Mouse (Mus musculus) kidney, embryonic 16.5 days (tissue): ENCODE measurements around the gene Cyp27b1. TPM values are rescaled to one million over a fixed set of nuclear protein-coding genes. Genes with fewer than 3 reads are reported as not detected.
A peak's percentile ranks its signal among the peaks of the same experiment; 100 is the strongest.

Source experiments
- ATAC-seq: fragments of 200-750 bp; cut with Nextera tagmentation; 2 replicates; pipeline ENCODE4 v1.8.0; 2017; ENCODE audit warnings: moderate TSS enrichment; ENCODE audit not compliant: low FRiP score, low TSS enrichment
- H3K27ac ChIP-seq: fragments of 300-500 bp; sonication (generic); 2 replicates; pipeline ENCODE4 v1.5.1; 2014; ENCODE audit warnings: low read length
- H3K27me3 ChIP-seq: fragments of 300-500 bp; sonication (generic); 2 replicates; pipeline ENCODE4 v1.6.1; 2014; ENCODE audit warnings: low read length, control low read depth, mixed read lengths; ENCODE audit not compliant: insufficient read depth
- H3K36me3 ChIP-seq: fragments of 300-500 bp; sonication (generic); 2 replicates; pipeline ENCODE4 v1.6.1; 2014; ENCODE audit warnings: low read length, control low read depth, mixed read lengths; ENCODE audit not compliant: insufficient read depth
- H3K4me1 ChIP-seq: fragments of 300-500 bp; sonication (generic); 2 replicates; pipeline ENCODE4 v1.6.1; 2014; ENCODE audit warnings: low read length, control low read depth, mixed read lengths; ENCODE audit not compliant: insufficient read depth
- H3K4me2 ChIP-seq: fragments of 300-500 bp; sonication (generic); replicated peaks from 2 replicates; pipeline ENCODE4 v1.6.1; 2014; ENCODE audit warnings: low read depth, low read length
- H3K4me3 ChIP-seq: fragments of 300-500 bp; sonication (generic); 2 replicates; pipeline ENCODE4 v1.5.1; 2014; ENCODE audit warnings: mild to moderate bottlenecking, low read length
- H3K9ac ChIP-seq: fragments of 300-500 bp; sonication (generic); replicated peaks from 2 replicates; pipeline ENCODE4 v1.6.1; 2014; ENCODE audit warnings: low read length
- H3K9me3 ChIP-seq: fragments of 300-500 bp; sonication (generic); 2 replicates; pipeline ENCODE4 v1.6.1; 2016; ENCODE audit warnings: low read length, control low read depth
- WGBS: fragments of 180-500 bp; shearing (Covaris S2); extraction: QIAGEN DNeasy Blood & Tissue Kit; methylation state at CpG from one replicate; pipeline ENCODE4 v1.1.7; 2014; 5-methylcytosine and 5-hydroxymethylcytosine counted together
- polyA plus RNA-seq: library from polyadenylated mRNA; unstranded; fragments of >200 nt; fragmentation: Nextera tagmentation; extraction: Ambion mirVana; gene quantifications from 2 replicates; pipeline ENCODE4 v1.2.1, GENCODE M21; 2015

The Cyp27b1 gene
- polyA plus RNA-seq, 1 experiment from 2014 or later: 53.8 TPM

DNA sequence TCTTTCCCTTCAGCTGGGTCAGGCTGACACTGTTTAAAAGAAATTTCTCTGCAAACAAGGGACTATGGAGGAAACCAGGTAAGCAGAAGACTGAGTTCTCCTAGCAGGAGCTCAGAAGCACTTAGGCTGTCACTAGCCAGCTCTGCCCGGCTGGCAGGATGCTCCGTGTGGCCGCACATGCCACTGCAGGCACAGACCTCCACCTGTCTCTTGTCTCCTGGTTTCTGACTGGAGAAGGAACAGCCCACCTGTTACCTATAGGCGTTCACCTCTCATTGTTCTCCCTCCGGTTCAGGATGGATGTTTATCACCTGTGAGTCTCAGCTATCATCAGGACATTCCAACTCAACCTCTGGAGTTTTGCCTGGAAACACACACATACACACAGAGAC lies 35.9 kb downstream of the Cyp27b1 start:
- Histone ChIP-seq H3K27ac (no peak overlapping the region), H3K36me3 (no peaks in the 10 kb centered on the region), H3K4me3 (no peak overlapping the region), H3K9me3 (no peaks in the 10 kb centered on the region), H3K27me3 (peaks cover 73% of the 10 kb centered on the region), H3K4me1 (peaks cover 25% of the 10 kb centered on the region), H3K4me2 (no peak overlapping the region), H3K9ac (no peak overlapping the region)
- 34% methylated on average over 5 of the region's 5 CpGs for WGBS
- no peak for ATAC-seq

DNA sequence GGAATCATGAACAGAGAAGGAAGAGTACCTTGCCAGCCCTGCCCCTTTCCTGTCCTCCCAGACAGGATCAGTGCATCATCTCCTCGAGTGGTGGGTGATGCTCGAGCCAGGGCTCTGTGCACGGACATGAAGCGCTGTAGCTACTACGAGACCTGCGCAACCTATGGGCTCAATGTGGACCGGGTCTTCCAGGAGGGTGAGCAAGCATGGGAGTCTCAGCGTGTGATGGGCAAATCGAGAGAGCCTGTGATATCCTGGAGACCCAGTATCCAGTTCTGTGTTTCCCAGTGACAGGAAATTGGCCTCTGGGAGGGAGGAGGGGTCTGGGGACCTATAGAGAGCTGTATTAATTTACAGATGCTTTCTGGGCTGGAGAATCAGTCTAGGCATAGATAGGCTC lies 37.0 kb downstream of the Cyp27b1 start:
- no peak overlapping the region for H3K27ac ChIP-seq
- H3K36me3 ChIP-seq: no peaks in the 10 kb centered on the region
- H3K9me3 ChIP-seq: no peaks in the 10 kb centered on the region
- ATAC-seq: no peak
- no peak overlapping the region for H3K4me2 ChIP-seq
- no peak overlapping the region for H3K9ac ChIP-seq
- peaks cover 73% of the 10 kb centered on the region for H3K27me3 ChIP-seq
- WGBS: 77% methylated on average over 9 of the region's 9 CpGs
- H3K4me3 ChIP-seq: no peak overlapping the region
- H3K4me1 ChIP-seq: peaks cover 13% of the 10 kb centered on the region

DNA sequence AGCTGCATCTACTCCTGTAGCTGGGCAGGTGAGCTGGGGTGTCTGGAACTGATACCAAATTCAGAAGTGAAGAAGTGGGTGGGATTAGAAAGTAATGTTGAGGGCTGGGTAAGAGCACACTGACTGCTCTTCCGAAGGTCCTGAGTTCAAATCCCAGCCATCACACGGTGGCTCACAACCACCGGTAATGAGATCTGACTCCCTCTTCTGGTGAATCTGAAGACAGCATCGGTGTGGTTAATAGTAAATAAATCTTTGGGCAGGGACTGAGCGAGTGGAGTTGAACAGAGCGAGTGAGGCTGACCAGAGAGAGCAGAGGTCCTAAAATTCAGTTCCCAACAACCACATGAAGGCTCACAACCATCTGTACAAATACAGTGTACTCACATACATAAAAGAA lies 37.6 kb downstream of the Cyp27b1 start:
- Histone ChIP-seq H3K4me3 (no peak overlapping the region), H3K4me1 (peaks cover 12% of the 10 kb centered on the region), H3K9me3 (no peaks in the 10 kb centered on the region), H3K27me3 (peaks cover 73% of the 10 kb centered on the region), H3K36me3 (no peaks in the 10 kb centered on the region), H3K4me2 (no peak overlapping the region), H3K9ac (no peak overlapping the region), H3K27ac (no peak overlapping the region)
- ATAC-seq: no peak
- WGBS: 69% methylated on average over 6 of the region's 6 CpGs

DNA sequence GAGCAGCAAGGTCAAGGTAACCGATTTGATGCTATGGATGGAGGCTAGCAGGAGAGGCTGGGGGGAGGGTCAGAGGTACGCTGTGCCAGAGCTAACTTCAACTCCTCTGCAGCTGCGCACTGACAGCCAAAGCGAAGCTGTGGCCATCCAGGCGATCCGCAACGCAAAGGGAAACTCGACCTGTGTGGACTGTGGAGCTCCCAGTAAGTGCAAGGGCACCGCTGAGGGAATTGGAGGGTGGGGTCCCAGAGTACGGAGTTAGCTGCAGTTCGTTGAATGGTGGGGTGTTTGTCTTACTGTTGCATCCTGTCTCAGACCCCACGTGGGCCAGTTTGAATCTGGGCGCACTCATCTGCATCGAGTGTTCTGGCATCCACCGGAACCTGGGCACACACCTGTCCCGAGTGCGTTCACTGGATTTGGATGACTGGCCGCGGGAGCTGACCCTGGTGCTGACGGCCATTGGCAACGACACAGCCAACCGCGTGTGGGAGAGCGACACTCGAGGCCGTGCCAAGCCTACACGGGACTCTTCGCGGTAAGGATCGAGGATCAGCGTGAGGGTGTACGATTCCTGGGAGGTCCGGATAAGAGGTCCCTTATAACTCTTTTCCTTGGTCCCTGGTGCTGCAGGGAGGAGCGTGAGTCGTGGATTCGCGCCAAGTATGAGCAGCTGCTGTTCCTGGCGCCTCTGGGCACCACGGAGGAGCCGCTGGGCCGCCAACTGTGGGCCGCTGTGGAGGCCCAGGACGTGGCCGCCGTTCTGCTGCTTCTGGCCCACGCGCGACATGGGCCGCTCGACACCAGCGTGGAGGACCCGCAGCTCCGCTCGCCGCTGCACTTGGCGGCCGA lies 42.7 kb downstream of the Cyp27b1 start:
- peak; percentile 28 for ATAC-seq
- H3K9ac ChIP-seq: no peak overlapping the region
- peak overlapping the region; percentile 34 for H3K4me2 ChIP-seq
- H3K4me3 ChIP-seq: peak overlapping the region; percentile 22
- no peaks in the 10 kb centered on the region for H3K9me3 ChIP-seq
- WGBS: 5% methylated on average over 57 of the region's 57 CpGs
- peaks cover 59% of the 10 kb centered on the region for H3K27me3 ChIP-seq
- 0 out of 2 replicates have a peak, but pooled peaks cover 6% of the 10 kb centered on the region for H3K36me3 ChIP-seq
- peaks cover 17% of the 10 kb centered on the region for H3K4me1 ChIP-seq
- no peak overlapping the region for H3K27ac ChIP-seq

DNA sequence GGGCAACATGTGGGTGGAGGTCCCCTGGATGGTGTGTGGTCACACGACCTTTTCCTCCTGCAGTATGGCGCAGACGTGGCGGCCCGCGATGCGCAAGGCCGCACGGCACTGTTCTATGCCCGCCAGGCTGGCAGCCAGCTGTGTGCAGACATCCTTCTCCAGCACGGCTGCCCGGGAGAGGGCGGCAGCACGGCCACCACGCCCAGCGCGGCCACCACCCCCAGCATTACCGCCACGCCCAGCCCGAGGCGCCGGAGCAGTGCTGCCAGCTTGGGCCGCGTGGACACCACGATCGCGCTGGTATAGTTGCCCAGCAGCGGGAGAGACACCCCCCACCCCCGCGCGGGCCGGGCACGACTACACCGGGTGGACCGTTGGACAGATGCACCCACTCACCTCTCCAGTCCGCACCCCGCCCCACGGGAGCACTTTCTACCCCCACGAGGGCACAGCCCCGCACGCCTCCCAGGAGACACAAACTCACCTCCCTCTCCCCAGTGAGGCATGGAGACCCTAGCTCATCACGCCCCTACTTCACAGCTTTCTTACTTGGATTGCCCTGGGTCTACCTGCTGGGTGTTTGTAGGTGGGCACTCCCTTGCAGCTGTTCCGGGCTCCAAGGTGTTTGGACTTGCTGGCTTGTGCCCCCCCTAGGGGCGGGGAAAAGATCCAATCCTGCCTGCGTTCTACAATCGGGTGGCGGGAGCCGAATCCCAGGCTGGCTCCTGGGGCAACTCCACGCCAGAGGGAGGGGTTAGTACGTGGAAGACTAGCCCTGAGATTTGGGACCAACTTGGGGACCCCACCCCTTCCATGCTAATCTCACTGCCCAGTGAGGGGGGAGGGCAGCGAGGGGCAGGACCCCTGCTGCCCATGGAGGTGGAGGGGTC lies 43.7 kb downstream of the Cyp27b1 start:
- H3K4me2 ChIP-seq: peak overlapping the region; percentile 34
- 9% methylated on average over 51 of the region's 51 CpGs for WGBS
- H3K27me3 ChIP-seq: peaks cover 59% of the 10 kb centered on the region

DNA sequence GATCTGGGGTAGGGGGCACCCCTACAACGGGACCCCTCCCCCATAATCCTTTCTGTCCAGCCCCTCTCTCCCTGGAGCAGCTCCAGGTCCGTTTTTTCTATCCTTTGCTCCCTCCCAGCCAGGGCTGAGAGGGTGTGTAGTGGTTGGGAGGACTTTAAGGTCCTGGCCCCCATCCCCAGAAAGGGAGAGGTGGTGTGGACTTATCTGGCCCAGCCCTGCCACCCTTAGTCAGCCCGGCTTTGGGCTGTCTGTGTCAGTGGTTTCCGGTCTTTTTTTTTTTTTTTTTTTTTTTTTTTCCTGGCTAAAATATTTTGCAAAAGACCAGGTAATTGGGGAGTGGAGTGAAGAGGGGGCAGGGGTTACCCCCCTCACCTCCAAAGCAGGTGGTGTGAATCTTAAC lies 44.7 kb downstream of the Cyp27b1 start:
- 51% methylated on average over 4 of the region's 4 CpGs for WGBS
- Histone ChIP-seq H3K27ac (no peak overlapping the region), H3K9me3 (no peaks in the 10 kb centered on the region), H3K27me3 (peaks cover 54% of the 10 kb centered on the region), H3K4me3 (no peak overlapping the region), H3K4me1 (peaks cover 17% of the 10 kb centered on the region), H3K4me2 (no peak overlapping the region), H3K9ac (no peak overlapping the region), H3K36me3 (peaks cover 13% of the 10 kb centered on the region; the same call in 1 of the 2 replicates)
- no peak for ATAC-seq

More for the DNA sequence above, 43.7 kb downstream of the Cyp27b1 start:
- peak; percentile 39 for ATAC-seq
- no peak overlapping the region for H3K9ac ChIP-seq
- peak overlapping the region; percentile 22 for H3K4me3 ChIP-seq
- H3K9me3 ChIP-seq: no peaks in the 10 kb centered on the region
- 0 out of 2 replicates have a peak, but pooled peaks cover 9% of the 10 kb centered on the region for H3K36me3 ChIP-seq
- H3K27ac ChIP-seq: no peak overlapping the region
- peaks cover 17% of the 10 kb centered on the region for H3K4me1 ChIP-seq

DNA sequence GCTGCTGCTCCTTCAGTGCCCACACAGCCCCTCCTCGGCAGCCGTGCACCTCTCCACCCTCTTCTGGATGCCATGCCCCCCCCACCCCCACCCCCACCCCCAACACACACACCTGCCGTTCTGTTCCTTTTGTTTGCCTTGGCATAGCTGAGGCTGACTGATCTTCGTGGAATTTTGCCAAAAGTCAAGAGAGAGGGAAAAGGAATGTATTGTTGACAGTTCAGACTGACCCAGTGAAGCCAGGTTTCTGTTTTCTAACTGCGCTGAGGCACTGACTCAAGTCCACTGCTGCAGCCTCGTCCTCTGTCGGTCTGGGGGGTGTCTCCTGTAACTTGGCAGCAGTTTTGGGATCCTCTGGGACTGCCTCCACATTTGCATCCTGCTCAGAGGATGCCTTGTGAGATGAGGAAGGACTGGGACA lies 46.3 kb downstream of the Cyp27b1 start:
- Histone ChIP-seq H3K4me1 (peaks cover 17% of the 10 kb centered on the region), H3K27ac (no peak overlapping the region), H3K4me2 (no peak overlapping the region)

DNA sequence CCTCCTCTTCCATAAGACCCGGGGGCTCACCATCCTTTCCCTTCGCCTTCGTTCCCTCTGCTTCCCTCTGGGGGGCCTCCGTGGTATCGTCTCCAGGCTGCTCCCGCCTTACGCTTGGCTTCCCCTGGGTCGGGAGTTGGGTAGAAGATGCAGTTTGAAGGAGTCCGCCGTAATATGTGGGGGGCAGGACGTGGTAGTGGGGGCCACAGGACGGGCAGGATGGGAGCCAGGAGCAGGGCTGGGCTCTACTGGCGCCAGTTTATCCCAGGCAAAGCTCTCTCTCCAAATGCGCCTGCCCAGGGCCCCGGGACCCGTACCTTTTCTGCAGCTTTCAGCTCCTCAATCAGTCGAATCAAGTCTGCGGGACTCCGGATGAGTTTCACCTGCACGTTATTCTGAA lies 50.5 kb downstream of the Cyp27b1 start:
- H3K9me3 ChIP-seq: no peaks in the 10 kb centered on the region
- H3K4me2 ChIP-seq: no peak overlapping the region
- no peak for ATAC-seq
- peaks cover 25% of the 10 kb centered on the region for H3K36me3 ChIP-seq
- no peaks in the 10 kb centered on the region for H3K4me1 ChIP-seq
- H3K27me3 ChIP-seq: peaks cover 2% of the 10 kb centered on the region
- no peak overlapping the region for H3K9ac ChIP-seq
- H3K4me3 ChIP-seq: no peak overlapping the region
- no peak overlapping the region for H3K27ac ChIP-seq
- WGBS: 80% methylated on average over 20 of the region's 20 CpGs

More for the DNA sequence above, 46.3 kb downstream of the Cyp27b1 start:
- Histone ChIP-seq H3K4me3 (no peak overlapping the region), H3K36me3 (peaks cover 16% of the 10 kb centered on the region), H3K27me3 (peaks cover 43% of the 10 kb centered on the region), H3K9me3 (no peaks in the 10 kb centered on the region), H3K9ac (no peak overlapping the region)
- no peak for ATAC-seq
- WGBS: 47% methylated on average over 7 of the region's 7 CpGs

DNA sequence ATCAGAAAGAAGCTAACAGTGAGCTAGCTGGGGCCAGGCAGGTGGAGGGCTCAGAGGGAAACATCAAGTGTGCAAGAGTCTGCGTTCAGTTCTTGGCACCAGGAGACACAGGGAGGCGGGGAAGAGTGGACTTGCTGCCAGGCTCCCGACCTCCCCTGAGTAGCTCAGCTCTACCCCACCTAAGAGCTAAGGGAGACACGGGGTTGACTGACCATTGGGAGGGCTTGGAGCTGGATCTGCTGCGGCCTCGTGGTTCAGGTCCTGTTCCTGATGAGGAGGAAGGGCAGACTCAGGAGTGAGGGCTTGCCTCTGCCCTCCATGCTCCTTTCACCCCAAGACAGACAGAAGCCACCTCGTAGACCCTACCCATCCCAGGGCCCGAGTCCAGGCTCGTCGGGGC lies 51.1 kb downstream of the Cyp27b1 start:
- H3K4me2 ChIP-seq: no peak overlapping the region
- WGBS: 90% methylated on average over 10 of the region's 10 CpGs

More for the DNA sequence above, 51.1 kb downstream of the Cyp27b1 start:
- no peak for ATAC-seq
- Histone ChIP-seq H3K27ac (no peak overlapping the region), H3K36me3 (peaks cover 25% of the 10 kb centered on the region), H3K27me3 (no peaks in the 10 kb centered on the region), H3K4me1 (no peaks in the 10 kb centered on the region), H3K9ac (no peak overlapping the region), H3K4me3 (no peak overlapping the region), H3K9me3 (no peaks in the 10 kb centered on the region)
